Mouse (Mus musculus) liver, embryonic 16.5 days (tissue): ENCODE results near the gene Rnf135. TPM values are rescaled to one million over a fixed set of nuclear protein-coding genes. Genes with fewer than 3 reads are reported as not detected.
"Not testable (repeated sequence)": the region's sequence is repeated elsewhere in the genome, so short reads cannot be mapped to it uniquely, and the experiment has no call there.

Experiments used
- ATAC-seq: fragments of 200-750 bp; cut with Nextera tagmentation; 2 replicates; pipeline ENCODE4 v1.8.0; 2017; ENCODE audit warnings: low read depth, mild to moderate bottlenecking, moderate number of reproducible peaks, moderate library complexity
- H3K27ac ChIP-seq: fragments of 300-500 bp; sonication (generic); 2 replicates; pipeline ENCODE4 v1.5.1; 2014; ENCODE audit warnings: mild to moderate bottlenecking, low read length
- H3K27me3 ChIP-seq: fragments of 300-500 bp; sonication (generic); 2 replicates; pipeline ENCODE4 v1.6.1; 2014; ENCODE audit warnings: low read depth, low read length, mixed read lengths; ENCODE audit not compliant: control insufficient read depth, insufficient read depth
- H3K36me3 ChIP-seq: fragments of 300-500 bp; sonication (generic); 2 replicates; pipeline ENCODE4 v1.6.1; 2014; ENCODE audit warnings: mild to moderate bottlenecking; ENCODE audit not compliant: control insufficient read depth, insufficient read depth
- H3K4me1 ChIP-seq: fragments of 300-500 bp; sonication (generic); 2 replicates; pipeline ENCODE4 v1.6.1; 2014; ENCODE audit warnings: low read depth, low read length, mixed read lengths; ENCODE audit not compliant: control insufficient read depth
- H3K4me2 ChIP-seq: fragments of 300-500 bp; sonication (generic); 2 replicates; pipeline ENCODE4 v1.6.1; 2014; ENCODE audit warnings: low read depth, low read length, mixed read lengths
- H3K4me3 ChIP-seq: fragments of 300-500 bp; sonication (generic); 2 replicates; pipeline ENCODE4 v1.5.1; 2014; ENCODE audit warnings: low read depth, mild to moderate bottlenecking, low read length
- H3K9ac ChIP-seq: fragments of 300-500 bp; sonication (generic); 2 replicates; pipeline ENCODE4 v1.6.1; 2014; ENCODE audit warnings: low read depth, low read length
- H3K9me3 ChIP-seq: fragments of 300-500 bp; sonication (generic); replicated peaks from 2 replicates; pipeline ENCODE4 v1.6.1; 2016; ENCODE audit warnings: low read length; ENCODE audit not compliant: control insufficient read depth
- WGBS: fragments of 180-500 bp; shearing (Covaris S2); extraction: QIAGEN DNeasy Blood & Tissue Kit; methylation state at CpG from one replicate; pipeline ENCODE4 v1.1.7; 2014; ENCODE audit not compliant: insufficient replicate concordance; 5-methylcytosine and 5-hydroxymethylcytosine counted together
- polyA plus RNA-seq: library from polyadenylated mRNA; unstranded; fragments of >200 nt; fragmentation: Nextera tagmentation; extraction: Ambion mirVana; gene quantifications from 2 replicates; pipeline ENCODE4 v1.2.1, GENCODE M21; 2015

Rnf135 gene
- polyA plus RNA-seq, 1 experiment from 2014 or later, result 5.4 TPM

DNA sequence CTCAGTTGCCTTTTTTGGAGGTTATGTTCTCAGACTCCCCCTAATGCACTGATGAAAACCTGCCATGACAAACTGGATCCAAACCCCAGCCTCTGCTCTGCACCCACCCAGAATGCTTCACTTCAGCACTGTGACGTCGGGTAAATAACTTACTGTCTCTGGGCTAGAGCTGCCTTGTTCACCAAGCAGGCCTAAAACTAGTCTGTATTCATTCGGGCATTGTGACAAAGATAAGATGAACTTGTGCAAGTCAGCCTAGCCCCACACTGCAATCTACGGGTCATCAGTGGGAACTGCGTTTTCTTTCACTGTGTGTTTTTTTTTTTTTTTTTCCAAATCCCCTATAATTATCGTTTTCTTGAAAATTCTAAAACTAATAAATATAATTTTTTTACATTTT, 35.9 kb upstream of the Rnf135 start:
- H3K4me3 ChIP-seq, result no peak overlapping the region
- H3K9me3 ChIP-seq, result no peaks in the 10 kb centered on the region
- H3K27me3 ChIP-seq, result no peaks in the 10 kb centered on the region
- no peak overlapping the region for H3K27ac ChIP-seq
- peaks cover 14% of the 10 kb centered on the region for H3K4me1 ChIP-seq
- H3K9ac ChIP-seq, result no peak overlapping the region
- no peaks in the 10 kb centered on the region for H3K36me3 ChIP-seq
- no peak overlapping the region for H3K4me2 ChIP-seq
- no peak for ATAC-seq
- WGBS, result 35% methylated on average over 6 of the region's 6 CpGs

DNA sequence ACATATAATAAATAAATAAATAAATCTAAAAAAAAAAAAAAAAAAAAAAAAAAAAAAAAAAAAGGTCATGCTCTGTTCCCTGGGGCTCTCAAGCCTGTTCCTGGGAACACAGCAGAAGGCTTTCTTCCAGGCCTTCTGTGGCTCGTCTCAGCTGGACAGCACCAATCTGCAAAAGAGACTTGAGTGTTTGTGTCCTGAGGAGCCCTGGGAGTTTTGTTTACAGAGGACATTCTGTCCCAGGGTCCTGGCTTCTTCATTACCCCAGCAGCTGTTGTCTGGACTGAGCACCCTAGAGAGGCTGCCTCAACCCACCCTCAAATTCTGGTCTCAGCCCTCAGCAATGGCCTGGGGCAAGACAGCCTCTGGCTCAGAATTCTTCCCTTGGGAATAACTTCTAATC, 35.3 kb upstream of the Rnf135 start:
- 57% methylated on average over 1 of the region's 1 CpGs for WGBS
- Histone ChIP-seq H3K9ac (no peak overlapping the region), H3K36me3 (no peaks in the 10 kb centered on the region), H3K4me1 (peaks cover 12% of the 10 kb centered on the region), H3K27me3 (no peaks in the 10 kb centered on the region), H3K4me3 (no peak overlapping the region), H3K4me2 (no peak overlapping the region), H3K27ac (no peak overlapping the region), H3K9me3 (no peaks in the 10 kb centered on the region)
- ATAC-seq, result no peak

DNA sequence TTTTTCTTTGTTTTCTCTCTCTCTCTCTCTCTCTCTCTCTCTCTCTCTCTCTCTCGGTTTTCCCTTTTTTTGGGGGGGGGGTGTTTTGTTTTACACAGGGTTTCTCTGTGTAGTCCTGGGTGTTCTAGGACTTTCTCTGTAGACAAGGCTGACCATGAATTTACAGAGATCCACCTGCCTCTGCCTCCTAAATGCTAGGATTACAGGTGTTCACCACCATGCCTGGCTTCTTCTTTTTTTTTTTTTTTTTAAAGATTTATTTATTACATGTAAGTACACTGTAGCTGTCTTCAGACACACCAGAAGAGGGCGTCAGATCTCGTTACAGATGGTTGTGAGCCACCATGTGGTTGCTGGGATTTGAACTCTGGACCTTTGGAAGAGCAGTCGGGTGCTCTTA, 34.7 kb upstream of the Rnf135 start:
- ATAC-seq, H3K9ac ChIP-seq, H3K4me2 ChIP-seq, H3K36me3 ChIP-seq, H3K27me3 ChIP-seq, H3K9me3 ChIP-seq, H3K27ac ChIP-seq, H3K4me3 ChIP-seq: not testable (repeated sequence)
- 45% methylated on average over 1 of the region's 4 CpGs for WGBS
- peaks cover 18% of the 10 kb centered on the region for H3K4me1 ChIP-seq

DNA sequence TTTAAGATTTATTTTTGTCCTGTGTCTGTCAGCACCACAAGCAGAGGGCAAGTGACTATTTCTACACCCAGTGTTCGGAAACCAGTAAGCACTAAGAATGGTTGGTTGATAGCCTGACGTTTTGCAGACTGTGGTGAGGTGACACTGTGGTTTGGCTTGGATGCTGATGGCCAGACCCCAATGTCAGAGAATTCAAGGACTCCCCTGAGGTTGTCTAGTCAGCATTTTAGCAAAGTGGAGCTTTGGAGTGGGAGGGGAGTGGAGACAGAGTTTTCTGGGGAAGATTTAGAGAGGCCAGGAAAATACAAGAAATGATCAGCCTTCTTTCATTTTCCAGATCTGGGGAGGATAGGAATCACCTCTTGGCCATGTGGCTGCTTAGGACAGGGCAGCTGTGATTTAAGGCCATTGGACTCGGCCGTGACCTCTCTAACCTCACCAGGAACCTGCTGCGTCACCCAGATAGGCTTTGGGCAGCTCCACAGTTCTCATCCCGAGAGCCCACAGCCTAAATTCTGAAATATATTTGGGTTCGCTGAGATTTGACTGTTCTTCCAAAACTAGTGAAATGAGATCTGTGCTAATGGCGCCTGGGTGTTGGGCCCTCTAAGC, 34.1 kb upstream of the Rnf135 start:
- ATAC-seq, result no peak
- Histone ChIP-seq H3K9me3 (no peaks in the 10 kb centered on the region), H3K4me3 (no peak overlapping the region), H3K4me2 (no peak overlapping the region), H3K36me3 (no peaks in the 10 kb centered on the region), H3K9ac (no peak overlapping the region), H3K27ac (no peak overlapping the region), H3K27me3 (peaks cover 6% of the 10 kb centered on the region), H3K4me1 (peaks cover 23% of the 10 kb centered on the region)
- WGBS, result 61% methylated on average over 8 of the region's 8 CpGs

DNA sequence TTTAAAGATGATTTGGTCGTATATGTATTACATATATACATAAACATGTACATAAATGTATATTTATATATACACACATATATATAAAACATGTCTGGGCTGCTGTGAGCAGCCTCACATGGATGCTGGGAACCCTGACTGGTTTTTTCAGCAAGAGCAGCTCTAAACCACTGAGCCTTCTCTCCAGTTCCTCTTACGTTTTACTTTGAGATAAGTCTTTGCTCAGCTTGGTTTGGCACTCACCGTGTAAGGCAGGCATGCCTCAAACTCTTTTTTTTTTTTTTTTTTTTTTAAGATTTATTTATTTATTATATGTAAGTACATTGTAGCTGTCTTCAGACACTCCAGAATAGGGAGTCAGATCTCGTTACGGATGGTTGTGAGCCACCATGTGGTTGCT, 33.1 kb upstream of the Rnf135 start:
- Histone ChIP-seq H3K4me2 (no peak overlapping the region), H3K9me3 (no peaks in the 10 kb centered on the region), H3K27ac (no peak overlapping the region), H3K27me3 (peaks cover 14% of the 10 kb centered on the region), H3K4me1 (peaks cover 19% of the 10 kb centered on the region), H3K36me3 (no peaks in the 10 kb centered on the region), H3K9ac (no peak overlapping the region), H3K4me3 (no peak overlapping the region)
- ATAC-seq, result no peak
- 43% methylated on average over 5 of the region's 5 CpGs for WGBS

DNA sequence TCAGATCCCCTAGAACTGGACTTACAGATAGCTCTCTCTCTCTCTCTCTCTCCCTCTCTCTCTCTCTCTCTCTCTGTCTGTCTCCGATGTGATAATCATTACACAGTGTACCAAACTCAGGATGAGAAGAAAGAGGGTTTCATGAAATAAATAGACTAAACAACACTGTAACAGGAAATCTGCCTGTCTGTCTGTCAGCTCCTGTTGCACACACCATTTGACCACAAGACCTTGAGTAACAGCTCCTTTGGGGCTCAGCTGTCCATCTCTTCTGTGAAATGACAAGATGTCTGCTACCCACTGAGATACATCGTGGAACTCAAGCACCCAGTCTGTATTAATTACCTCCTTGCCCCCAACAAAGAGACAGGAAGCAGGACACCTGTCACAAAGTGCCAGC, 32.1 kb upstream of the Rnf135 start:
- Histone ChIP-seq H3K36me3 (no peaks in the 10 kb centered on the region), H3K9ac (no peak overlapping the region), H3K4me1 (peaks cover 18% of the 10 kb centered on the region), H3K9me3 (no peaks in the 10 kb centered on the region), H3K4me2 (no peak overlapping the region), H3K4me3 (no peak overlapping the region), H3K27ac (no peak overlapping the region), H3K27me3 (peaks cover 14% of the 10 kb centered on the region)
- no peak for ATAC-seq
- 15% methylated on average over 2 of the region's 2 CpGs for WGBS

DNA sequence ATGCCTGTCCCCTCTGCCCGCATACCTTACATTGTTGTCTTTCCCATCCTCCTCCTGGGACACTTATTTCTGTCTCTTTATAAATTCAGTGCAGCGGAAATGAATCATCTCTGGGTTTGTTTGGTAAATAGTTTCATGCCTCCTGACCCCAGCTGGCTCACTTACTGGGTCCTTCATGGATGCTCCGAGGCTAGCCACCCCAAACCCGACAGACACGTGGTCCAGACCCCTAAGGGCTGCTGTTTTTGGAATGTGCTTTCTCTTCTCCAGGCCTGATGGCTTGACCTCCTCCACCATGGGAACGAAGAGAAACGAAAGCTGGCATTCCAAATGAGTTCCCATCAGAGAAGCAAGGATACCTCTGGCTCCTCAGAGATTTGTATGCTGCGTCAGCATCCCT, 31.3 kb upstream of the Rnf135 start:
- Histone ChIP-seq H3K4me2 (no peak overlapping the region), H3K27me3 (peaks cover 14% of the 10 kb centered on the region), H3K9me3 (no peaks in the 10 kb centered on the region), H3K27ac (no peak overlapping the region), H3K36me3 (no peaks in the 10 kb centered on the region), H3K4me1 (peaks cover 16% of the 10 kb centered on the region), H3K4me3 (no peak overlapping the region), H3K9ac (no peak overlapping the region)
- WGBS, result 63% methylated on average over 8 of the region's 8 CpGs
- ATAC-seq, result no peak

DNA sequence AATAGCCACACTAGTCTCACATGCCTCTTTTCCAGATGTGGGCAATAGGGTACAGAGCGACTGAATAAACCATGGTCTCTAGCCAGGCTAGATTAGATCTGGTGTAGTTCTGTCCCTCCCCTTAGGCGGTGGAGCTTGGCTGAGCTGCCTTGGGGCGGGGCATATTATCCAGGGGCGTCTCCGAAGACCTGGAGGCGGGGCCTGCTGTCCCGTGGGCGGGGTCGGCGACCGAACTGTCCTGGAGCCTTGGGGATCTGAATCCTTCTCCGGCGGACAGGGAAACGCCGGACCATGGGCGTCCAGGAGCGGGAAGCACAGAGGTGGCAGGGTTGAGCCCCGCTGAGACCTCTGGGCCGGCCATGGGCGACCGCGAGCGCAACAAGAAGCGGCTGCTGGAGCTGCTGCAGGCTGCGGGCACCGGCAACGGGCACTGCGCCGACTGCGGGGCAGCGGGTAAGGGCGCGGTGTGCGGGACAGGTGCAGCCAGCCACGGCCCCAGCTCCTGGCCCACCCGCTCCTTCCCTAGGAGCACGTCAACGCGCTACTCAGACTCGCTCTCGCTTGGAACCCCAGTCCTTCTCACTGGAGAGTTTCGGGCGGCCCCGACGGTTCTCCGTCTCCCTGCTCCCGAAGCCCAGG, 29.7 kb upstream of the Rnf135 start, which contains the start of gene Adap2:
TSS of gene Adap2 (plus strand) at position 249 of the 639 bp plus-strand sequence.
- Histone ChIP-seq H3K27ac (no peak within 1 kb of the TSS), H3K9ac (peak within 1 kb of the TSS; percentile 72), H3K4me2 (peak within 1 kb of the TSS; percentile 87), H3K4me3 (peak within 1 kb of the TSS; percentile 72), H3K27me3 (peaks cover 14% of the 10 kb centered on the region), H3K36me3 (no peaks in the 10 kb centered on the region), H3K9me3 (no peaks in the 10 kb centered on the region), H3K4me1 (peaks cover 13% of the 10 kb centered on the region)
- WGBS, result 1% methylated on average over 46 of the region's 47 CpGs
- peak; percentile 93 for ATAC-seq

DNA sequence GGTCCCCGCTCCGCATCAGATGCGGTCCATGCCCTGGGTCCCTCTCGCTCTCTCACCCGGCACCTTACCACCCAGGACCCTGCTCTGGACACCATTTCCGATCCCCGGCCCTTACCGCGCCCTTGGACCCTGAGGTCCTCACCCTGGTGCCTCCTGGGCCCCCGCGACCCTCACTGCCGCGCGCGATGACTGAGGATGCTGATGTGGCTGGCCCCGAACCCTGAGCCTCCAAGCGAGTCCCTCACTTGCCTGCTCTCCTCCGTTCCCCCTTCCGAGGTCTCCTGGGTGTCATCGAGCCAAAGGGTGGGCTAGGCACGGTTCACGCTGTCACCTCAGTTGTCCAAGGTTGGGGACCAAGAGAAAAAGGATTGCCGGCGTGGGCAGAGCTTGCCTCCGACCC, 29.1 kb upstream of the Rnf135 start:
- H3K4me3 ChIP-seq, result peak overlapping the region; percentile 72
- ATAC-seq, result no peak
- H3K27me3 ChIP-seq, result peaks cover 14% of the 10 kb centered on the region
- H3K4me1 ChIP-seq, result peaks cover 13% of the 10 kb centered on the region
- H3K27ac ChIP-seq, result no peak overlapping the region
- H3K4me2 ChIP-seq, result peak overlapping the region; percentile 87
- 32% methylated on average over 25 of the region's 25 CpGs for WGBS
- H3K9me3 ChIP-seq, result no peaks in the 10 kb centered on the region
- H3K36me3 ChIP-seq, result no peaks in the 10 kb centered on the region
- peak overlapping the region; percentile 72 for H3K9ac ChIP-seq
